Mouse (Mus musculus): Measurements from ENCODE around the gene Arhgdig.
"Not testable (repeated sequence)": the region's sequence is repeated elsewhere in the genome, so short reads cannot be mapped to it uniquely, and the experiment has no call there.

Gene Arhgdig

GRCm38 (mm10) chr17:26204766-26205165 lies 2.8 kb downstream of the Arhgdig start:
- DNase-seq (ENCODE audit: low spot score): no peak

- no peak for DNase-seq (ENCODE audit: low spot score)
Measured at GRCm38 (mm10) chr17:26203321-26203811, 4.2 kb downstream of the Arhgdig start.

- DNase-seq (ENCODE audit: low spot score): no peak
Measured at GRCm38 (mm10) chr17:26202737-26203136, 4.8 kb downstream of the Arhgdig start, which contains the start of gene Rgs11. Gene Rgs11 (plus strand): TSS chr17:26202951.

GRCm38 (mm10) chr17:26201998-26202397 lies 5.6 kb downstream of the Arhgdig start:
- DNase-seq (ENCODE audit: low spot score): no peak

- DNase-seq (ENCODE audit: low spot score): no peak
Measured at GRCm38 (mm10) chr17:26200831-26201705, 6.5 kb downstream of the Arhgdig start.

GRCm38 (mm10) chr17:26198892-26199291 lies 8.7 kb downstream of the Arhgdig start, which contains the start of gene Pdia2:
Gene Pdia2 (minus strand): TSS chr17:26199087.
- no peak for DNase-seq (ENCODE audit: low spot score)

GRCm38 (mm10) chr17:26192481-26193190 lies 14.9 kb downstream of the Arhgdig start:
- no peak for DNase-seq (ENCODE audit: low spot score)

- DNase-seq (ENCODE audit: low spot score): not testable (repeated sequence)
Measured at GRCm38 (mm10) chr17:26191486-26191885, 16.1 kb downstream of the Arhgdig start.

- DNase-seq (ENCODE audit: low spot score): peak; percentile 20
Measured at GRCm38 (mm10) chr17:26188091-26188805, 19.3 kb downstream of the Arhgdig start.

GRCm38 (mm10) chr17:26187592-26187991 lies 20.0 kb downstream of the Arhgdig start:
- DNase-seq (ENCODE audit: low spot score): no peak

GRCm38 (mm10) chr17:26181179-26181578 lies 26.4 kb downstream of the Arhgdig start:
- DNase-seq (ENCODE audit: low spot score): no peak

- no peak for DNase-seq (ENCODE audit: low spot score)
Measured at GRCm38 (mm10) chr17:26178611-26179010, 29.0 kb downstream of the Arhgdig start.

GRCm38 (mm10) chr17:26175248-26175647 lies 32.3 kb downstream of the Arhgdig start:
- DNase-seq (ENCODE audit: low spot score): not testable (repeated sequence)

- DNase-seq (ENCODE audit: low spot score): no peak
Measured at GRCm38 (mm10) chr17:26168039-26168438, 39.5 kb downstream of the Arhgdig start.

GRCm38 (mm10) chr17:26162736-26163135 lies 44.9 kb downstream of the Arhgdig start:
- no peak for DNase-seq (ENCODE audit: low spot score)

GRCm38 (mm10) chr17:26151886-26152630 lies 55.5 kb downstream of the Arhgdig start:
- DNase-seq (ENCODE audit: low spot score): no peak
